Mouse (Mus musculus): ENCODE results near the gene Slc30a4.

Slc30a4 gene

DNA sequence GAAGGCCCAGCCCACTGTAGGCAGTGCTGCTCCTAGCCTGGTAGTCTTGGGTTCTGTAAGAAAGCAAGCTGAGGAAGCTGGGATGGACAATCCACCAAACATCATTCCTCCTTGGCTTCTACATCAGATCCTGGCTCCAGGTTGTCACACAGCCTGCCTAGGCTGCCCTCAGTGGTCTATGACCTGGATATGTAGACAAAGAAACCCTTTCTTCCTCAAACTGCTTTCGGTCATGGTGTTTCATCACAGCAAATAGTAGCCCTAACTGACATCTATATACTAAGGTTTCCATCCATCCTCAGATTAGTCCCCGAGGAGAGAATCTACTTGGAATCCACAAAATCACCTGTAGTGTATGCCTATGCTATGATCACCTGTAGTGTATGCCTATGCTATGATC is 27.3 kb downstream of the Slc30a4 start:
- no peak for DNase-seq

DNA sequence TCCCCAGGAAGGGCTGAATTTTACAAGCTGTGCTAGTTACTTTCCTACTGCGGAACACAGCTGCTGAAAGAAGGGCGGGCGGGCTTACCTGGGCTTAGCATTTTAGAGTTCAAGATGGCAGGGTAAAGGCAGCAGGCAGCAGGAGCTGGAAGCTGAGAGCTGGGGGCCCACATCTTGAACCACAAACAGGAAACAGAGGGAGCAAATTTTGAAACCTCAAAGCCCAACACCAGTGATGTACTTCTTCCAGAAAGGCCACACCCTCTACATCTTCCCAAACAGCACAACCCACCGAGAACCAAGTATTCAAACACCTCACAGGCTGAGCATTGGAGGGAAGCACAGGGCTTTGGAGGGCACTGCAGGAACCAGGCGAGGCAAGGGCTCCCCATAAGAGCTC is 29.6 kb downstream of the Slc30a4 start:
- DNase-seq, result no peak

DNA sequence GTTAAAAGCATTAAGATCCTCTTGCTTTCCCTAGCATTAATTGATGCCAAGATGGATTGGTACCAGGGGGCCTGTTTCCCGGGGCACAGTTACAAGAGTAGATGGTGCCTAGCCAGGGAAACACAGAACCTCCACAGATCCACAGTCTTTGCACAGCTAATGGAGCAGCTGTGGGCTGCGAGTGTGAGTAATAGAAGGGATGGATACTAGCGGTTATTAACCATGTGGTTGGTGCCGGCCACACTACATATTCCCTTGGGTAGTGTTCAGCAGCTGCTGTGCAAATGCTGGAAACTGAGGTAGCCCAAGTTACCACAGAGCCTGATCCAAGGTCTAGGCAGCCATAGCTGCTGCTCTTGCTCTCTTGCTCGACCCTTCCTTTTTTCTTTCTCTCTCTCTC is 30.7 kb downstream of the Slc30a4 start:
- no peak for DNase-seq

DNA sequence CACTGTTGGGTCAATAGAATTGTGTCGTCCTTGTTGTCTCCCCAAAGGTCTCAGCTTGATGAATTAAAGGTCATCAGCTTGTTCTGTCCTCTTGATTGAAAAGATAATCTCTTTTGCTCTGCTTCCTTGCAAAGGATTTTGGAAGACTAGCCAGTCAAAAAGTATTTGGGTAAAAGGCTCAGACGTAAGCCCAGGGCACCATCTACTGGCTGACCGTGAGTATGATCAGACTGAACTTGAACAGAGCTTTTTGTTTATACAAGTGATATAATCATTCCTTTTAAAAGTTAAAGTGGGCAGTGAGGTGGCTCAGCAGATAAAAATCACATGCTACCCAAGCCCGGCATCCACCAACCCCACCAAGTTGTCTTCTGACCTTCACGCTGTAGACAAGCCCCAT is 34.6 kb downstream of the Slc30a4 start:
- DNase-seq, result peak; percentile 43

DNA sequence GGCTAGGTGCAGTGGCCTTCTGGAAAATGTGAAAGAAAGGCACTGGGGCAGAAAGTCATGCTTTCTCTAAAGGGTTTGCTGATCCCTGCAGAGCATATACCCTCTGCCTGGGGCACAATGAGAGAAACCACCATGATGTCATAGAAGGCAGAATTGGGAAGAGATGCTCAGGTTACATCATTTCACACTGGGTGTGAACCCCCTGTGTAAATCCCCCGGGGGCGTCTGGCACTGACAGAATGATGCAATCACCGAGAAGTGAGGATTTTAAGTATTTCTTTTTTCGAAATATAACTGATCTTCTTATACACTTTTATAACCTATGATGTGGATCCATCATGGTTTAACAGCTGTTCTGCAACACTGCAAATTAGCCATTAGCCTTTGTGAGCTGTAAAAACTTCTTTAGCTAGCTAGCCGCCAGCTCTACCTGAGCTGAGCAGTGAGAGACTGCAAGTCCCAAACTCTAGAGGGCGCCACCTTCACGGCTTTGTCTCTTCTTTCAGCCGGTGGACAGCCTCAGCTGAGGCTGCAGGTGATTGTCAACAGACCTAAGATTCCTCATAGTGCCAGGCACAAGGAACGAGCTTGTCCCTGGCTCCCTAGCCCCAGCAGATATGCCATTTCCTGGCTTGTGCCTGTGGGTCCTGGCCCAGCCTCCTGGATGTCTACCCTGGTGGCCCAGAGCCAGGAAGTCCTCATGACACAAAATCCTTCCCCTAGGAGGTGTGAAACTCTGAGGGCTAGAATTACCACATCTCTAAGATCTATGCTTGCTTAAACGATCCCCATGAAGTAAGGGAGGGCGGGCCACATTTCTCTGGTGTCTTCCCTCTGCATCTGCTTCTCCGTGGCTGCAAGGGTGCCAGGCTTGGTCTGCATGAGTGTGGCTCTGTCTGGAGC is 36.2 kb downstream of the Slc30a4 start:
- peak; percentile 44 for DNase-seq

DNA sequence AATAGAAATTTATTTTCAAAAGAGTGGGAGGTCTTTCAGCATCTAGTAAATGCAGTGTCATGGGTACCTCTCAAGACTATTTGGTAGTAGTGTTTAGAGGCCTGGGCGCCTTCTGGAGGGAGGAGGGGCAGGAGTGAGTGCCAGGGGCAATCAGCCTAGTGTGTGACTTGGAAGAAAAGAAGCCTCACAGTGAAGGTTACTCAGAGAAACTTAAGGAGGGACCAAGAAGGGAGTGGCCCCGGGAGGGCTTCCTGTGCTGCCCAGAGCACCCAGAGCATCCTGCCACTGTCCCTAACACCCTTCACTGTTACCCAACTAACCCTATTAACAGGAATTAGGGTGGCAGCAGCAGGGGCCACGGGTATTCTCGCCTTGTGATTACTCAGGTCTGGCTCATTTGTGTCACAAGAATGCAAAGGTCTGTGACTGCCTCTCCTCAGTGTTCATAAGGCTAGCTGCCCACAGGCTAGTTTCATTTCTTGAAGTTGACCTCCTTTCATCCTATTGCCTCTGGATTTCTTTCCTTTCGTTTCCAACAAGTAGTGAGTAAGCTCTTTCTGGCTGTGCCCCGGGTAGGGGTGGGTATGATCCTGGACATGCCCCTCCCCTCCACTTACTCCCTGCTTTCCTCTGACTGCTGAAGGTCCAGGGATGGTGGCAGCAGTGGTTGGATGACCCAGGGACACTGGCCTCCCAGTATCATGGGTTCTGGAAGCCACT is 37.0 kb downstream of the Slc30a4 start:
- no peak for DNase-seq

DNA sequence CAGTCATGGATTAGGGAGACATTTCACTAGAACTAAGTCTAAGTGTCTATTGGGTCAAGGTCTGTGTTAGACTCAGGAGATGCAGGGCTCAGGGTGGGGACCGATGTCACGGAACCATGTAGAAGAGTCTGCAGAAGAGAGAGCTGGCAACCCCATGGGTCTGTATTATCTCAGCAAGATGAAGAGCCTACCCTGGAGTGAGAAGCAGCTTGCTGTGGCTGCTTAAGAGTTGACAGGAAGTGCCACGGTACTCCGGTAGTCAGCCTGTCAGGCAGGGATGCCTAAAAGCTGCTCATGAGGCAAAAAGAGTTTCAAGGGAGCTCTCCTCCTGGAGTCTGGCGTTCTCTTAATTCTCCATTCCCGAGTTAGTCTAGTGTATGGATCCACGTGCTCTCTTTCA is 42.6 kb downstream of the Slc30a4 start:
- no peak for DNase-seq

DNA sequence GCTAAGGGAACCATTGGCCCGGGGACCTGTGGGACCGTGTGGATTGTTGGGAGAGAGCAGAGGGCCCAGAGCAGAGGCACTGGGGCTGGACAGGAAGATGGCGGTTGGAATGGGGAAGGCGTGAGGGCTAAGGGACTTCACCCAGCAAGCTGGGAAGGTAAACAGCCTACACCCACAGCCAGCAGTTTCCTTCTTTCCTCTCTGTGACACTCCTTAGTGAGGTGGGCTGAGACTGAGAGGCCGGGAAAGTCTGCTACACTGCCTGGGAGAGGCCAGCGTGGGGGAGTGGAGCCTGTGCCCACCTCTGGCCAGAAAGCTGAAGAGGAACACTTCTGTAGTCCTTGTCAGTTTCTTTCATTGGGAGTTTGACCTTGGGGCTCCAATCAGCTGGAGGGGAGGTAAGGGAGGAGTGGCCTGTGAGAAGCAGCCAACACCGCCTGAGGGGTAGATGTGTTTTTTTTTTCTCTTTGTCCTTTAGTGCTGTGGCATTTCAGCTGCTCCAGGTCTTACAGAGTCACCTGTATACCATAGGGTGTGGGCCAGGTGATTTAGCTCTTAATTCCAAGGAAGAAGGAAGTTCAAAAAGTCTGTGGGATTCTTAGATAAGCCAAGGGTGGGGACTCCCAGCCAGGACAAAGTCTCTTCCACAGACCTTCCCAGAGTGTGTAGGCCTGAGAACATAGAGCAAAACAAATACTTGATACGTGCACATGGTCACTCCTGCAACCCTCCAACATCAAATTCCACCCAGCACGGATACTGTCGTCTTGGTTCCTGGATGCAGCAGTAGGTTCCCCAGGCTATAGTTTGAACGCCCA is 44.5 kb downstream of the Slc30a4 start:
- DNase-seq, result no peak

DNA sequence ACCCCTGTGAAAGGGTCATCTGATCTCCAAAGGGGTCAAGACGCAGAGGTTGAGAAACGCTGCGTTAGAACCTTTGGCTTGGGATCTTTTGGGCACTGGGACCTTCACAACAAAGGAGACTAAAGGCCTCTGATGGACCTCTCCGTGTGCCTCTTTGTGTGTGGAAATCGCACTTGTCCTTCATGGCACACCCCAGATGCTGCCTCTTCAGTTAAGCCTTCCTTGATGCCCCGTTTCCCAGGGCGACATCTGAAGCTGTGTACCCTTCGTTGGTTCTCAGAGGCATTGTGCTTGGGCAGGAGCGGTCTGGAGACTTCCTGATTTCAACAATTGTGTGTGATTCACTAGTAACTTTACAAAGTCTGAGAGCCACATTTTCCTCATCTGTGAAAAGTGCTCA is 45.7 kb downstream of the Slc30a4 start:
- no peak for DNase-seq

DNA sequence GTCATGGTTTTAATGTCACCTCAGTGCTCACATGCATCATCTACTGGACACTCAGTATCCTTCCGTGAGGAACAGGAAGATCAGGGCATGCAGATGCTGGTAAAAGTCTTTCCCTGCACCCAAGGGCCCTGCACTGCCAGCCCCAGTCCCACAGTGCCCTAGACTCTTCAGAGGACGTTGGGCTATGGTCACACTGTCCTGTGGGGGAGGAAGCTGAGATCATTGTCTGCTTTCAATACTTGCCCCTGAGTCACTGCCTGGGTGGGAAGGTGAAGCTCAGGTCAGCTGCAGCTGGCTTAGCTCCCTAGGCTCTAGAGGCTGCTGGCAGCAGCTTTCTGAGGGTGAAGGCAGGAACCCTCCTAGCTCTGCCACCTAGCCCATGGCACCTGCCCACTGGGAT is 46.4 kb downstream of the Slc30a4 start:
- DNase-seq, result no peak

DNA sequence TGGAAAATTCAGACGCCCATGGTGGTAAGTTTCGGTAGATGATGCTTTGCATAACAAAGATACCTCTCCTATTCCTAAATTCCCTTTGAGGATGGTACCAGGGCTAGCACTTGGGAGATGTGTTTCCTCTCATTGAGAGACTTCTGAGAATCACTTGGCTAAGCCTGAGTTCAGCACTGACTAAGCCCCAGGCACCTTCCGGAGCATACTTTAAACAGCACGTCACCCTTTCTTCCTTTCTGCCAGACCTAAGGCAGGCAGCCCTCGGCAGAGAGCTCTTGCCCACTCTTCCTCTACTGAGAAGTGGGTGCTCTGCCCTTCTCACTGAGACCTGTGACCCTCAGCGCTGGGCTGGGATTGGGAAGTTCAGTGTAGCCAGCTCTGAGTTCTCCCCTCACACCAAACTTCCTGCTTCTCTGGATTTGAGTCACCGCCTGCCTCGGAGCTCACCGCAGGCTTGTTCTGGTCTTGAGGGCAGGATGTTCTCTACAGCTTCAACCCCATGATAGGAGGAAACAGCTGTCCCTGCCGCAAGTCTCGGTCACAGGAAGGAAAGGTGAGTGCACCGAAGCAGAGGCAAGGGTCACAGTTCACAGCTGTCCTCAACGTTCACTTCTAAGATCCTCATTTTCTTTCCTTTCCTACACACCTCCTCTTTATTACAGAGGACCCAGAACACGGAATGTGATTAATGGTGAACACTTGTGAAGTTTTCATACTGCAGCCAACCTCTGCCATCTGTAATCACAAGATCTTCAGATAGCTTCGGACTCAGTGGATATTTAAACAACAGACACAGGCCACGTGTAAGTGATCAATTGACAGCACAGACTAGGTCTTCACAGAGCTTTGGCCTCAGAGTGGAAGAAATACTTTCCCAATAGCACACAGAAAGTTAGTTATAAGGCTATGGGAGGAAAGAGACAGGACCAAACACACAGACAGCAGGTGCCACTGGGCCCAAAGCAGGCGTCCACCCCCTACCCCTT is 50.1 kb downstream of the Slc30a4 start:
- DNase-seq, result peak; percentile 34

DNA sequence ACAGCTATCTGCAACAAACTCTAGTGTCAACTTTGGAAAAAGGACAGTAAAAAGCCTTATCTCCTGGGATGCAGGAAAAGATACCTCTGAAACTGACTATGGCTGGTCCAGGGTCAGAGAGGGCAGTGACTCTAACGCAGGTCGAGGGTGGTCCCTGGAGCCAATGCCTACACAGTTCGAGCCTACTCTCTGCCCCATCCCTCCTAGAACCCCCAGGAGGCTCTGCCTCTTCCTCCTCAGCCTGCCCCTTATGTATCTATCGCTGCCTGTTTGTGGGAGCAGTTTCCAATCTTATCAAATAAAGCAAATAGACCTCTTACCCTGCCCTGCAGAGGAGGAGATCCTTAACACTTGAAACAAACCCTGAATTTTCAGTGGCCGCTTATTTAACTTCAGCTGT is 63.8 kb downstream of the Slc30a4 start:
- DNase-seq, result no peak

DNA sequence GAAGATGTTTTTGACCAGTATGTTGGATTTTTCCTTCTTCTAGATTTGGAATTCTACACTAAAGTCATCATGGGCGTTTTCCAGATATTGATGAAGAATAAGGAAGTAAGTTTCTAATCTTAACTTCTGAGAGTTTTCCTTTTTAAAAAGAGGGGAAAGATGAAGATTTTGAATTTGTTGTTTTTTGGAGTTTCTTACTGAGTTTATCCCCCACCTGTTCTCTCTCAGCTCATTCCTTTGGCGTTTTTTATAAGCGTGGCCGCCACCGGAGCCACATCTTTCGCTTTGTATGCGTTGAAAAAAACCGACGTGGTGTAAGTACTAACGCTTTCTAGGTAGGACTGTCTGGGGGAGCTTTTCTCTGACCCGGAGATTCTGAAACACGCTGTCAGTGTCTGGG is 64.4 kb downstream of the Slc30a4 start:
- no peak for DNase-seq

DNA sequence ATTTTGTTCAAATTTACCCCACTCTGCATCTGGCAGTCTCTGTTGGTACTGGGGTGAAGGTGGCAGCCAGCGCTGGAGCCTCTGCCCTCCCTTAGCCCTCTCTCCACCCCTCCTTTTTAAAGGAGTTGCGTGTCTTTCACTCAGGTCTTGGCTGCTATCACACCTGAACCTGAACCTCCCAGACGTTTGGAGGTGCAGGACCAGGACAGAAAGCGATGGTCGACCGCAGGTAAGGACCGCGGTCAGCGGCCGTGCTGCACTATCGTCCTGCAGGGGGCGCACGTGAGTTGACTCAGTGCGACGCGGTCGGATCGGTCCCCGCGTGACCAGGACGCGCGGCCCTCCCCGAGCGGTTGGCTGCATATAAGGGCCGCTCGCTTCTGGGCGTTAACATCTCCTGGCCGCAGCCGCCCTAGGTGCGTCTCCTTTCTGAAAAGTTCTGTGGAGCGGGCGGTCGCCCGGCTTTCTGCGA is 64.9 kb downstream of the Slc30a4 start:
- DNase-seq, result peak; percentile 56

DNA sequence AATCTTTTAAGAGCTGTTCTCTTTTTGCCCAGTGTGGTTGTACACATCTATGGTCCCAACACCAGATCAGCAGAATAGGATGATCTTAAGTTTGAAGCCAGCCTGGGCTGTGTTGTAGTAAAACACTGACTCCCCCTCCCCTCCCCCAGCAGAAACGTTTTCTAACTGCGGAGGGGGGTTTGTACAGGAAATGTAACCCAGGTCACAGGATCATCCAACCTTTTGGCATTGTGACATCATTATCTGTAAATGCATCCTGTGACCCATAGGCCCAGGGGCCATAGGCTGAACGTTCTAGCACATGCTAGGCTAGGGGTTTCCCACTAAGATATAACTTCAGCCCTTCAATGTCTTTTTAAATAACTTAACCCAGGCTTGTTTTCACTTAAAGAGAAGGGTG is 65.8 kb downstream of the Slc30a4 start, which contains the start of gene AA467197:
Gene AA467197 (plus strand): TSS at position 301 of the 400 bp plus-strand sequence.
- DNase-seq, result no peak

All from kidney, adult 9 months (tissue).